Mouse (Mus musculus) left cerebral cortex, adult 18-20 months (tissue): ENCODE data around the gene Grik4. TPM values are rescaled to one million over a fixed set of nuclear protein-coding genes. Genes with fewer than 3 reads are reported as not detected.
A peak's percentile ranks its signal among the peaks of the same experiment; 100 is the strongest.

Source experiments
- DNase-seq, 2 experiments: peaks; one replicate each; pipeline ENCODE4 v3.0.0; 2021 to 2022; ENCODE audit warnings: low spot score in 2 of 2, mixed read lengths in 1 of 2
- total RNA-seq, 2 experiments: library from RNA; stranded (reverse); gene quantifications; 2 replicates each; pipeline ENCODE4 v1.2.3; 2021

Grik4 gene
- total RNA-seq, 2 experiments from 2014 or later: 17.2 to 18.2 TPM

DNA sequence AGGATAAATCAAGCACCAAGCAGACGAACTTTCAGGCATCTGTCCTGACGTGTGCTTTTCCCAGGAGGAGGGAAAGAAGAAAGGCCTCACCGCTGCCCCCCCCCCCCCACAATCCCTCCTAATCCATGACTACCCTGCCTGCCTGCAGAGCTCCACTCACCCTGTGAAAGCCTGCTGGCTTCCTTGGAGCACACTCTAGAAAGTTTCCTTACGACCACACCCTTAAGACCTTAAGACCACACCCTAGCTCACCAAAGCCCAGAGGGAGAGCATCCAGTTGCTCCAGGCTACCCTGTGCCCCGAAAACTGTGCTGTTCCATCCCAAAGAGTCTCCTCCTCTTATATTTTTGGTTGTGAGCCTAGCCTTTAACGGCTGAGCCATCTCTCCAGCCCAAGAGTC, 82.6 kb downstream of the Grik4 start:
- DNase-seq: no peak

DNA sequence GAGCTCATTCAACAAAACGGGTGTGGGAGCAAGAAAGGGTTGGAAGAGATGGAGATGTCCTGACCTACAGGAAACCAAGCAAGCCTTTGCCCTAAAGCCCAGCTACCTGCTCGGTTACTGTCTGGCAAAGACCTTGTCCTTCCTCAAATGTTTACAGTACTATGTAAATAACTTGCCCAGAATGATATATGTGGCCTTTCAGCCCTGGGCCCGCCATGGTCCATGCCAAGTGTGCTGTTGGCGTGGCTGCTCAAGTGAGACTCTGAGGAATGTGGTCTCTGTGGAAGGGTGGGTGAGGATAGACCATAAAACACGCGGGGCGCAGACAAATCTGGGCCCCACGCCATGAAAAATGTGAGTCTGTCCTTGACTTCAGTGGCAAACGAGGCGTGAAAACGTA, 83.1 kb downstream of the Grik4 start:
- no peak for DNase-seq

DNA sequence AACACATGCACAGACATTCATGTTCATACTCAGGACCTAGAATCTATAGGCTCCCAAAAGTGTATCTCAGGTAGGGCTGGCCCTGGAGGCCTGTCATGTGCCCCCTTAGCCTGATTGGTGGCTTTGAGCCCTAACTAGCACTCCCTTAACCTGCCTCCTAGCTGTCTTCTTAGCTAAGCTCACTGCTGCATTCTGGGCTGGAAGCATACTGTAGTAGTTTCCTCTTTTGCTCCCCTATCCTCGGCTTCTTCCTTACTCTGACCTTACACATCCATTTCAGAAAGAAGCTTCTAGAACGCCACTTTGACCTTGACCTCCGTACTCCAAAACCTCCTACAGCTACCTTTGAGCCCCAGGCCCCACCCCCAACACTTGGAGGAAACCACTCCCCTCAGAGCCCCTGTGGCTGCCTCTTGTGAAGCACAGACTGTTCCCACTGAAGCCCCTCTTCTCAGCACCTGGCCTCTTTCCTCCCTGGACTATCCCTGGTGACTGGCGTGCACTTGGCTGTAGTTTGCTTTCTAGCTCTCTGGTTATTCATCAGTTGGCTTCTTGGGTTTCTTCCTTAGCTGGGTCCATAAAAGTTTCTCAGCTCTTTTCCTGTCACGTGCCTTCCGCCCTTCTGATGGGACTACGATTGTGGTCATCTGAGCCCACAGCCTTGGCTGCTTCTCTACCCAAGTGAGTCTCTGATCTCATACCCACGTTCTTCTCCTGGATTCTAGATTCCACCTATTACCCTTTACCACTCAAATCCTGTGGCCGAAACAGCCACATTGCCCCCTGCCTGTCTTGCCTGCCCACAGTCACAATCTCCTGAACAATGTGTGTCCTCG, 84.1 kb downstream of the Grik4 start:
- DNase-seq: no peak

DNA sequence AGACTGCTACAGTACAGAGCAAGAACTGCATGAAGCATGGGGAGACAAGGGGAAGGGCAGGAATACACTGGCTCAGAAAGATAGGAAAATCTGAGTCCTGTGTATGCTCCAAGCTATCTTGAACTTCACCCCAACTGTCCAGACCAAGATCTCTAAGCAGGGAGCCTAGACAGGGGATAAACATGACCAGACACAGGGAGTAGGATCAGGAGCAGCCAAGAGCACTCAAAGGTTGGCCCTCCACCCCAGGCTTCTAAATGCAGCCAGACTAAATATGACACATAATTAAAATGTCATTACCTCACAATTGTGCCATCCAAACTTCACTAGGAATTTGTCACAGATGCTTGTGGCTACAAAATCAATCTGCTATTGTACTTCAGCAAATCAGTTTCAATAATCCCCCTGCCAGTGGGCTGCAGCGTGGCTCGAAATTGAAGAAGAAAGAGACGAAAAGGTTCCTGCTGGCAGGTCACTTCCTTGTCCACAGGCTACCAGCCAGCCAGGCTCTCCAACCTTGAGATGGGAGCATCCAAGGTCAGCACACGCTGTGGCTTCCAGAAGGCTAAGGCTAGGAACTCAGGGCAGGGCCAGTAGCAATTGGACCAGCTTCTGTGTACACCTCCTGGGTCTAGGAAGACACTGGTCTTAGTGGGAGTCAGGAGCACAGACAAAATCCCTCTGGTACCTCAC, 85.1 kb downstream of the Grik4 start:
- DNase-seq: no peak

DNA sequence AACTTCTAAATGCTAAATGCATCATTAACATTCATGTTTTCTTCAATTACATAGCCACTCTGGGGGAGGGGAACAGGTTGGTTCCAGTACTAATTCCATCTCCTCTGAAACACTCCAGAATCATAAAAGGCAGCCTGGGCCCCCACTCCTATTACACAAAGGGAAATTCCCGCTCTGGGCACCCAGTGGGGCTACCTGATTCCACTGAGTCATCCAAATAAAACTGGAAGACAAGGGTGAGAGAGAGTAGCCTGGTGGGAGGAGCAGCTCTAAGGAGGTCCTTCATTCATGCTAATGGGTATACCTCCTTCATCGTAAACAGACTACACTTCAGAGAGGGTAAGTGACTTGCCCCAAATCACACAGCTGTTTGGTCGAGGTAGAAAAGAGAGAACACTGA, 85.7 kb downstream of the Grik4 start:
- no peak for DNase-seq

DNA sequence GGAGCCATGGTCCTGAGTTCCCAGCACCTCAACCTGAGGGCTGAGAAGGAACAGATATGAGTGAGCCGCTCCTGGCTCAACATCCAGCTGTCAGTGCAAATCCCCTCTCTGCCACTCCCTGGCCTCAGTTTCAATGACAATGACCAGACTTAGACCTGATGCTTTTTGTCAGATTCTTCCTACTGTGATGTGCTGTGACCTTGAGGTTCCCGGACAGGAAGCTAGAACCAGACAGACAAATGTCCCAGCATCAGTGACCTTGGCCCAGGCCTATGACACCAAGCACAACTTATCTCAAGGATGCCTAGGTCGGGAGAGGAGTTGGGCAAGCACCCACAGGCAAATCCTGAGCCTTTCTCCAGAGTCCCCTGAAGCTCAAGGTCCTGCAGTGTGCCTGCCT, 86.5 kb downstream of the Grik4 start:
- no peak for DNase-seq

DNA sequence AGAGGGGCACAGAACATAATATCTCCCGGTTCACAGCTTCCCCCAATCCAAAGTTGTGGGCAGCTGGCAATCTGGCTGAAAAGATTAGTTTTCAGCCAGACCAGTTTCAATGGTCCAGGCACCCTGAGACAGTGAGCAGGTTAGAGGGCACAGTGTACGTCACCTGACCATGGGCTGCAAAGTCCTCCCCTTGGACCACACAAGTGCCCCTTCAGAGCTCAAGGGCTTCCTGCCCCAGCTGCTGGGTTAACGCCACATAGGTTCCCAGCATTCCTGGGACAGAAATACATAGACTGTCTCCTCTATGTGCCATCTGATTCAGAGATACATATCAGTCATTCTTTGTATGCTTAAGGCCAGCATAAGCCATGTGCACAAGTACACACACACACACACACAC, 91.2 kb downstream of the Grik4 start:
- DNase-seq: no peak

DNA sequence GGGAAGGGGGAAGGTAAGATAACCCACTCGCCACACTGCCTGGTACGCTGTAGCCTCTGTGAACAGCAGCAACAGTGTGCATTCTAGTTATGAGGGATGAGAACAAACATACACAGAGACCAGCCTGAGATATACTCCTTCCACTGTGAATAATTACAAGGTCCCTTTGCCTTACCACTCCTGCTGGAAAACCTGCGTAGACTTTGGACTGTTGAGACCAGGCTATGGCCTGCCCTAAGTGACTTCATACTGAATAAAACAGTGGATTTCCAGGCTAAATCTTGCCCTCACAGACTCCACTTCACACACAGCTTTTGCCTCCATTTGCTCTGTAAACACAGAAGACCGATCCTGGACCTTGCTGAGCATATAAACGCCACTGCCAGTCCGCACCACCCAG, 94.2 kb downstream of the Grik4 start:
- DNase-seq: no peak

DNA sequence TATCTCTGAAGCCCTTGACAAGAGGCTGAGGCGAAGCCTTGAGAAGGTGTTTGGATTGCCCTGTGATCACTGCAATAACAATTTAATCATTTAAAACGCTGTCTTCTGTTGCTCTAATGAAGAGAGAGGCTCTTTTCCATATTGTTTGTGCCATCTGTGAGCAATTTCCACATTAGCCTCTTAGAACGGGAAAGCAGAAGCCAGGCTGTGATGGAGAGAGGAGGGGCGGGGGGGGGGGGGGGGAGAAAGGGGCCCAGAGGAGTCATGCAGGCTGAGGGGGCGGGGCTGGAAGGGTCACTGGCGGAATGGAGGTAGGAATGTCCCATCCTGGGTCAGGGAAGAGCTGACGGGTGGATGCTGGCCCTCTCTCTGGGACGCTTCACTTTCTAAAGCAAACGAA, 96.2 kb downstream of the Grik4 start:
- DNase-seq: no peak

DNA sequence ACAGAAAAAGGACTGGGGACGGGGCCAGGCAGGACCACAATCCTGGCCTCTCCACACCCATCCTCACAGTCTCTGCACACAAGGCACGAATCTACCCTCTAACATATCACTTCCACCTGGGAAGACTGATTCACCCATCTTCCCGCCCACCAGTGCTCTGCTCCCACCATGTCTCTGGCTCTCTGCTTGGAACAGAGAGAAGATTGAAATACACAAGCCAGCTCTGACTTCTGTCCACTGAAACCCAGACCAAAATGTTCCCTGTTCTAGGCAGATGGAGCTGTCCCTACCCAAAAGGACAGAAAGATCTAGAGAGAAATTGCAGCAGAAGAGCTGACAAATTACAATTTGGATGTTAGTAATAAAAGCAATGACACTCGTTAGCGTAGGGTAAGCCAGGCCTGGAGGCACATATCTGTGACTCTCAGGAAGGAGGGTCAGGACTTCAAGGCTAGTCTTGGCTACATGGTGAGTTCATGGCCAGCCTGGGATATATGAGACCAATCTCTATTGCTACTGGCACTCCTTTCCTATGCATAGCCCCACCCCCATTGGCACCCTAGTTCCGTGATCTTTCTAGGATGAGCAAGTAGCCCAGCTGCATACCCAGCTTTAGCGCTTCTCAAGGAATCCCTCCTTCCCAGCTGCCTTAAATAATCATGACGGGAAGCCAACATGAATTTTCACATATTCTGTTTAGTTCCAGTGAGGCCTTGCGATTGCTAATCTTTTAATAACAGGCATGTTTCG, 97.4 kb downstream of the Grik4 start:
- DNase-seq: peak; percentile 39 to 55

DNA sequence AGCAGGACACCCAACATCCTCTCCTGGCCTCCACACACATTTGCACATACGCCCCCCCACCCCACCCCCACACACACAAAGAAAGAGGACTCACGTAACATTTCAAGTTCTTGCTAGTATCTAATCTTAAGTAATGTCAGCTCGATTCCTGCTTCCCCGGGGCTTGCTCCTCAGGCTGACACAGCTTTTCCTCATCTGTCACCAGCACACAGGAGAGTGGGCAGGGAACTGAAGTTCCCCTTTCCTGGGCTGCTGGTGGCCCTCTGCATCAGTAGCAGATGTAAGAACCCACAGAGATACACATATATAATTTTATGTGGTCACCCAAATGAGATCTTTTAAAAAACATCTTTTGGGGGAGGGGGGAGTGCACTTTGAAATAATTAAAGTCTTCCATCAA, 98.2 kb downstream of the Grik4 start:
- DNase-seq: no peak

DNA sequence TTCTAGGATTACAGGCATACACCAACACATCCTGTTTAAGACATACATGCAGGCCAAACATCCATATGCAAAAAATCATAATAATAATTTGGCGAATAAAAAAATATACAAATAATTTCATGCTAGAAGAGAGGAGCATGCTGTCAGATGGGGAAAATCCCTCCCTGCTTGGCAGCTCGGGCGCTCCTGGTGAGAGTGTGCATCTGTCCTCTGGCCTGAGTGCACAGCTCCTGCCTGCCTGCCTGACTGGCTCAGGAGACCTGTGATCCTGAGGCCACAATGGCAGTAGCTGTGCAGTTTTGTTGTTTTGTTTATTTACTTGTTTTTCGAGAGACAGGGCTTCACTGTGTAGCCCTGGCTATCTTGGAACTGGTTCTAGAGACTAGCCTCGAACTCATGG, 100.0 kb downstream of the Grik4 start:
- DNase-seq: no peak

DNA sequence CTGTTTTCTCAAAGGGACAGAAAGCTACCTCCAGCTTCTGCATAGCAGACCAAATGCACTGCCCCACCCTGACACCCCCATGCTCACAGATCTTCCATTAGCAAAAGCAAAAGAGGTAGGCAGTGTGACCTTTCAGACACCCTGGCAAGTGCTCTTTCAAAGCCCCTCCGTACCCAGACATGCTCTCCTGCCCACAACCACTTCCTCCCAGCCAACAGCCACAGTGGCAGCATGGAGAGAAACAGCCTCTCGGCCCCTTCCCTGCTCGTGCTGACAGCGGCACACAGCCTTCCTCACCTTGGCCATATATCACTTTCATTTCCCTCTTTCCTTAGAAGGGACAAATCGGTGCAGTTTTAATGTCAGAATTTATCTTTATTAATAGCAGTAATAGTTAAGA, 106.0 kb downstream of the Grik4 start:
- no peak for DNase-seq

DNA sequence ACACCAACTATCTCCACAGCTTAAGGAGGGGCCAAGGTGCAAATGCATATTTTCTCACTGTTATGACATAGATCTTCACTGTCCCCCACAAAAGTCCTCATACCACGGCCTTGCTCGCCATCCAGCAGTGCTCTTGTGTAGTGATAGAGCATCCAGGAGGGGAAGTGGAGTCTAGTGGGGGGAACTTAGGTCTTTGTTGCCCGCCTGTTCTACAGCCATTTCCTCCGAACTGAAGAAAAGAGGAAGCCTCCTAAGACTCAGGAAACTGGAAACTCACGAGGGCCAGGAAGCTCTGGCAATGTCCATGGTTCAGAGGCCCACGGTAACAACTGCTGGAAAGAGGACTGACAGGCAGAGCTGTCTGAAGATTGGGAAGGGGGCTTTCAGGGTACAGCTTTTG, 106.8 kb downstream of the Grik4 start:
- DNase-seq: no peak

DNA sequence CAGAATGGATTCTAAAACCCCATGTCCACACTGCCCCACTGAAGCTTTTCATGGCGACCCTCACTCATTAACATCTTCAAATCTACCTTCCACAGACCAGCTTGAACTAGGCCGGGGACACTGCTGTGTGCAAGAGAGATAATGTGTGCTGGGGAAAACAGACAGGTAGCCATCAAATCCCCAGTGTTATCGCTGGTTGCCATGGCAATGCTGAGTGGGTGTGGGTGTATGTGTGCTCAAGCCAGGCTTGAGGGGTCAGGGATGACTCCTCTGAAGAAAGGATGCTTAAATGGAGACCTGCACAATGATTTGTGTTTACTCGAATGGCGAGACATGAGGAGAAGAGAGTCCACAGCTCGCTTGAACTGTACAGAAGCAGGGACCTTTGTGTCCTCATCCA, 112.7 kb downstream of the Grik4 start:
- DNase-seq: no peak

DNA sequence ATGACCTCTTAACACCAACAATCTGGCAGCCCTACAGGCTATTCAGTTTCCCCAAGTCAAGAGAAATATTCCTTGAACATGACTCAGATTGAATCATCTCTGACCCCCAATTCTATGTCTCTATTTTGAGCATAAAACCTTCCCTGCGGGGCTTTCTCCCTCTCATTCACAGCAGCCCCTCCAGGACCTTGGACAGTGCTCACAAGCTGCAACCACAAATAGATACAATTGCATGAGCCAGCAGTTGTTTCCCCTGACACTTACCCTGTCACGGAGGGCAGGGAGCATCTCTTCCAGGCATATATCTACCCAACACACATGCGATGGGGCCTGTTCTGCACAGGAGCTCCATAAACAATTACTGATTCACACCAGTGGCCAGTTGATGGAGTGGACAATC, 125.0 kb downstream of the Grik4 start:
- DNase-seq: no peak

DNA sequence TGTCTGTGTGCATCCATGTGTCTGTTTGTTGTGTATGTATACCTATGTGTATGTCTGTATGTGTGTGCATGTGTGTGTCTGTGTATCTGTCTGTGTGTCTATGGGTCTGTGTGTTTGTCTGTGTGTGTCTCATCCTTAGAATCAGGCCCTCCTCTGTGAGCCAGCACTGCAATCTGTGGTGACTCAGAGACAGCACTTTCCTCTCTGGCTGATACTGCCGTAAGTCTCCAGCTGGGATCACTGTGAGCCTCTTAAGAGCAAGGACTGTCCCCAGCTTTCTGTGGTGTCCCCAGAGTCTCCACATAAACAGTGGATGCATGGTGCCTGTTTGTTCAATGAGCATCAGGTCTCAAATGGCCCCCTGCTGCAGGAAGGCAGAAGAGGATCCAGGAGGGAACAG, 127.5 kb downstream of the Grik4 start:
- DNase-seq: no peak

DNA sequence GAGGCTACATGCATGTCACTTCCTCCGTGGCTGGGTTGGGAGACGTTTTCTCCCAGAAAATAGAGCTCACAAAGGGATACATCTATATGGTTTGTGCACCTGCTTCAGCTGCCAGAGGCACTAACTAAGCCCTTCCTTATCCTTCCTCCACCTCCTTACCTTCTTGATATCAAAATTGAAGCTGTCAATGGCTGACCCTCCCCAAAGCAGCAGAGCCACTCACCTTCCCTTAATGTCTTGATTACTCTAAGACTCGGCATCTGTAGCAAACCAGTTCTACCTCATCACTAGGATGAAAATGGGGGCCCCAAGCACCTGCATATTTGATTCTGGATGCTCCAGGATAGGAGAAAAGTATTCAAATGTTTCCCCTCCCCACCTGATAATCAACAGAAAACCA, 135.1 kb downstream of the Grik4 start:
- no peak for DNase-seq

DNA sequence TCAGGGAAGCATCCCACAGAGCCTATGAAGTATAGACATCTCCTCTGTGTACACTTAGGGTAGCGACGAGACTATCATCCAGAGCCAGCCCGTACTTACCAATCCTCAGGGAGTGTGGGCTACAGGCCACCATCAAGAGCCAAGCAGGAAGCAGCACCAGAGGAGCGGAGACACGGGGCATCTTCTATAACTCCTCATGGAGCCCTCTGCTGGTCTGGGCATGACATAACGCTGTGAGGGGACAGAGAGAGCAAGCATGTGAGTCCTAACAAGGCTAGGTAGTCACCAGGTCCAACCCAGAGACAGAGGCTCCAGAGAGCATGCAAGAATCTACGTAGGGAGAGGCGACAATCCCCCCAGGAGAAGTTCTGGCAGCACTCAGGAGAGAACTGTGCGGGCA, 135.9 kb downstream of the Grik4 start:
- no peak for DNase-seq

DNA sequence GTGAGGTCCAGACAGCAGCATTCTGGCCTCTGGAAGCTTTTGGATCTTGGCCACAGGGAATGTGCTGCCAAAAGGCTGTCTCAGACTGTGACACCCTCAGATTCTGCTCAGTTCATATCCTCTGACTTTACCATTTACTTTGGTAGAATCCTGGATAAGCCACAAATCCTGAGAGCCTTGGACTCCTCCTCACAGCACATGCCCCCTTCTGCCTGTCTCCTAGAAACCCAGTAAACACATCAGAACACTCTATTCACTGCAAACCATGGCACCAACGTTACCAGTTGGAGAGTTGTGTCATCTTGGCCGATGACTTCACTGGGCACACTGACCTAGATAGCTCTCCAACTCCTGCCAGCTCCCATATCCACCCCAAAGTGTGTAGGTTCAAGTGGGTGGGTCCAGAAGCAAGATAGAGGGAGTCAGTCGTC, 141.2 kb downstream of the Grik4 start:
- peak in 1 of 2 experiments; percentile 27 for DNase-seq

DNA sequence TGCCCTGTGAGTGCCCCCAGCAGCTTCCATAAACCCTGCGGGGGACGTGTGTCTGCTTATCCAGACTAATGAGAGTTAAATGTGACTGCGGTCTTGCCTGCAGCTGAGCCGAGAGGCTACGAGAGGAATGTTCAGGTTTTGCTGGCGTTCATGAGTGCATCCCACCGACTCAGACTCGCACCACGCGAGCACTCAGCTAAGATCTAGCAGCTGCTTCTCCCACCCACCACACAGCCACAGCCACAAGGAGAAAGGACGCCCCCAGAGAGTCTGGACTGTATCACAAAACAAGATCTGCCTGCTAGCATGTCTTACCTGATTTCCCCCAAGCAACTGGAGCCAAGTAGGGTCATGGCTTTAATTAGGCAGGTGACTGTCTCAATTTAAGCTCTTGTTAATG, 142.4 kb downstream of the Grik4 start:
- DNase-seq: peak; percentile 38 to 59

DNA sequence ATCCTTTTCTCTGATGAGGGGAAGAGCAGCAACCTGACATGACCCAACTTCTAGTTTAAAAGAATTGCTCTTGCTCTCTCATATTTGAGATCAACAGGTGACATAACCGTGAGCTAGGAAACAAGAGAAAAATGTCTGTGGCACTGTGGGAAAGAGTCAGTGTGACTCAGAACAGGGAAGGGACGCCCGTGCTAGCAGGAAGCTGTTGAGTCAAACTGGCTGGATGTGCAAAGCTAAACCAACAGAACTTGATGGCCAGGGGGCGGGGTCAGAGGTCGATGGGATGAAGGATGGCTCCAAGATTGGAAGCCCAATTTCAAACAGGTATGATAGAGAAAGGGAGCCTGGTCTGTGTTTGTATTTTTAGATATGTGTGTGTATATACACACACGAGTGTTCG, 144.2 kb downstream of the Grik4 start:
- DNase-seq: no peak
